Mouse (Mus musculus): ENCODE results near the gene Gmds.

The Gmds gene

DNA sequence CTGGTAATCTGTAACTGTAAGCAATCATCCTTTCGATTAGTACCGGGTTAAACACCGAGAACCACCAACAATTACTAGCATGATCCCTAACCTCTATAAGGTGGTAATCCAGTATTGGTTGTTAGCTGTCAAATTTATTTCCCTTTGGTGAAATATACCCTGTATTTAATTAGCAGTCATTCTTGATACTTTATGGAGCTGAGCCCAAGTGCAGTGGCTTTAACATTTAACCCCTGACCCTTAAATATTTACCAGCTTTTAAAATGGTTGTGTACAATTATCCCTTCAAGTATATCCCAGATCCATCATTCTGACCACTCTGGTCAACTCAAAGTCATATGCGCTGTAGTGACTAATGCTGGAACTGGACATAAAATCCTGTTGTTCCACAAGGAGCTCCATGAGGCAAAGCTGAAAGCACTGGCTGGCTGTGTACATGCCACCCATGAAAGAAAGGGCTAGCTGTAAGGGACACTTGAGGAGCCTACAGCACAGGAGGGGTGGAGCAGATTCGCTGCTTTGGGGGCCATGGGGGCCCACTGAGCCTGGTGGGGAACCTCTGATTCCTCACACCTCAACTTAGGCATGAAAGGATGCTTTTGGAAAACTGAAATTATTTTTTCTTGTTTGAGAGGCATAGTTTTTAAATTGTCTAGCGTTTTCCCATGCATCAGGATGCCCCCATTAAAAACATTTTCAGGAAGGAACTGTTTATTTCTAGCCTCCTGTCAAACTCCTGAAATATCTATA is 312.1 kb downstream of the Gmds start:
- no peak for DNase-seq

DNA sequence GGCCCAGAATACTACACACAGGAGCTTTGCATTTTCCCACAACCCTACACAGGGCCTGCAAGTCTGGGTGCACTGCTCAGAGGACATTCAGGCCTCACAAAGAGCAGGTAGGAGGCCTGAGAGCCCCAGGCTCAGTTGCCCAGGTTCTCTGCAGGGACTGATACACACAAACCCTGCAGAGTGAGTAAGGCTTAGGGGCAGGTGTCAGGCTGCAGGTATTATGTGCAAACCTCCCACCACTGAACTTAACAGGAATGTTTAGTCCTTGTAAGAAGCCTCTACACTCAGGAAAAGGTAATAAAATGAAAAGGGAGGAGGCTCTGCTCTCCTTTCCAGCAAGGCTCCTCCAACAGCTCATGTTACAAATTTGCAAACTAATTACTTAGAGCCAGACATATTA is 313.7 kb downstream of the Gmds start:
- no peak for DNase-seq

DNA sequence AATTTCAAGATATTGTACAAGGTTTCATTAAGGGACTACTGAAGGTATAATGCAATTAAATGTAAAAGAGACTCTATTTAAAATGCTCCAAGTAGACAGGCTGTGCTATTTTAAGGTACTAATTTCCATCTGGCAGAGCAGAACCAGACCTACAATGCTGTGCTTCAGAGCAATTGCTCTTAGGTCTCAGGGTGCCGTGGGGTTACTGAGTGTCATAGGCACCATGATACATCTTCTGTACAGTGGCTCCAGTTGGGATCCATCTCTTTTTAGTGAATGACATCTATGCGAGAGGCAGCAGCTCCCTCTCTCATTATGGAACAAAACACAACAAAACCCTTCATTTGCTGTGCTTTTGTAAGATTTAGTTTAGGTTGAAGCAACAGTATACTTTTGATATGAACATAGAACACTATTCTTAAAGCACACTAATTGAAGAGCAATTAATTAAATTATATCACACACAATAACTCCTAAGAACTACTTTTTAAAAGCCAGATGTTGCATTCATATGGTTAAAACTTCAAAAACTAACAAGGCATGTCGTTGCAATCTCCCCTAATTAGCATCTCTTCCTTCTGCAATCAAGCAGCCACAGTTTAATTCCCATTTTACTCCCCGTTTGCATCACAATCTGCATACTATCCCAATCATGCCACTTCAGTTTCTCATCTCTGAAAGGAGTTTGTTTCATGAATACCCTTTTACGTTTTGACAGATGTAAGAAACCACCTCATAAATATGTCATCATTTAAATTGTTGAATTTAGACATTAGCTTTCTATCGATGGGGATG is 317.9 kb downstream of the Gmds start:
- no peak for DNase-seq

DNA sequence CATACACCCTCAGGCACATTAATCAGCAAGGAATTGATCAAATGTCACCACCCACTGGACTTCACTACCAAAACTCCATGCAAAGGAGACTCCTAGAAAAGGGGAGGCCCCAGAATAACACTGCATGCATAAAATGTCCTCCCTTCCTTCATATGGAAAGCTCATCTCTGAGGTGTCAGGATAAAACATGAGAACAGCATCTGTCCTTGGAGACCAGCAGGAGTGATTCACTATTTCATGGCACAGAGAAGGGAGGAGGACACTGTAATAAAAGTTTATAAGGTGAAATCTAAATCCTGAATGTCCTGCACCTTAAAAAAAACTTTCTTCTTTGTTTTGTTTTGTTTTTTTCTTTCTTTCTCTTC is 319.3 kb downstream of the Gmds start:
- no peak for DNase-seq

DNA sequence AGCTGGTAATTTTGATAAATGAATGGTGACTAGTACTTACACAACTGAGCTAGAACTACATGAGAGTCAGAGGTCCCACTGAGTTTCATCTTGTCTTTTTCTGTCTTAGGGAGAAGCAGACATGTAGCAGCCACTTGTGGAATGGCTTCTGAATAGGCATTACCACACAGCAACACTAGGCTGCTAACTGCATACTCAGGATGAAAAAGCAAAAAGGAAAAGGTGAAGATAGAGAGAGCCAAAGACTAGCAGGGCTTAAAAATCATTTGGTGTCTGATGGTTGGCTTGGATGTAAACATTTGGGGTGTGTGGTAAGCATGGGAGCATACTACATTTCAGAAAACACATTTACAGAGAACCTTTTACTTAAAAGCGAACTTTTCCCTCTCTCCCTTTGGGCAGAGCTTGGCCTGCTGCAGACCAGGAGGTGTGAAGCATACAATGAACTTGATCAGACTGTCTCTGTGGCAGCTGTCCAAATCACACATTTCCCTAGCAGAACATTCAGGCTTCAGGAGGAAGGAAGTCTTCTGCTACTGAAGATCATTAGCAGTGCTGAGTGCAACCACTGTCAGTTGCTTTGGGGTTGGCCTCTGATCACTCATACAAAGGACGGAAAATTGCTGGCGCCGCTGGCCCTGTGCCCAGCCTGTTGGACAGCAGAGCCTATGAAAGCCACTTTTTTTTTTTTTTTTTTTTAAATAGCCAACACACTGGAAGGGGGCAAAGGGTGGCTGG is 319.9 kb downstream of the Gmds start:
- peak; percentile 81 for DNase-seq

DNA sequence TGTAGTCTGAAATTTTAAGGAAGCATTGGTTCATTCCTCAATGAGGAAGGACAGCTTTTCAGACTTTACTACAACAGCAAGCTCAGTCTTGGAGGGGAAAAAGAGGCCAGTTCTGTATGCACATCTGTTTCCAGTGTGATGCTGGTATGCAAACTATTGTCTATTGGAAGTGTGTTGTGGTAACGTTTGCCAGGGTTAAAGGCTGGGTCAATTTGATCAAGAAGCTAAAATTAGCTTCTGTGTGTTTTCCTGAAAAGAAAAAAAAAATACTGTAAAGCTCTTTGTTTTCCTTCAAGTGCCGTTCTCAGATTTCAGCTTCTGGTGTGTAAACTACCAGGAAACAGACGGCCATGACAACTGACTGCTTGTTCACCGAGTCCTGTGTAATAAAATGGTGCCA is 329.7 kb downstream of the Gmds start:
- DNase-seq = peak; percentile 14

DNA sequence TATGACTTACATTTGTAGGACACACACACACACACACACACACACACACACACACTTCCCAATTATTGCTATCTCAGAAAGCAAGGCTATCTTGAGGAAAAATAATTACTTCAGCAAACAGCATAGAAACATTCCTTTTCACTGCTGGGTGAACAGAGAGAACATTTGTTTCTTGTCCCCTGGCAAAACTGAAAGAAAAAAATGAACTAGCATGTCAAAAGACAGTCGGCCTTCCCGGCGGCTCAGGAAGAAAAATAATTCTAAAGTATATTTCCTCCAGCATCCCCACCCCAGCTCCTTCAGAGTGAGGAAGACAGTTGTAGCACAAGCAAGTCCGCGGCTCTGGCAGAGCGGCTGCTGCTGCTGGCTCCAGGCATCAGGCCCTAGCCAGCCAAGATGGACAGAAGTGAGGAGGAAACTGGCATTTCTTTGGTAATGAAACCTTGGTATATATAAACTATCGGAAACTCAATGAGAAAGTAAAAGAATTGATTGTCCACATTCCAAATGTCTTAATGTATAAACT is 330.4 kb downstream of the Gmds start:
- no peak for DNase-seq

DNA sequence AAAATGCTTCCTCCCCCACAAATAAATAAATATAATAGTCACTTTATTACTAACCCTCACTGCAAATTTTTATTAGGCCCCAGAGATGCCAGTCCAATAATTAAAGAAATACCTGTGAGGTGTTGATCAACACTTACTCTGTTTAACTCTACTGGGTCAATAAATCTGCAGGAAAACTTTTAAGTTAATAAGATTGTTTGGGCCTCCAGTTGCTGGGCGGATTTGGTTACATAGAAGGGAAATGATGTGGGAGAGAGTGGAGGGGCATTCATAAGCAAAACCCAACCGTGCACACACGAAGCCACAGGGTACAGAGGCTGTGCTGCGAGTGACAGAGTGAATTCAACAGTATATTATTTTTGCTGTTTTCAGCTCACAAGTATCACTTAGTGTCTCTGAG is 345.1 kb downstream of the Gmds start:
- DNase-seq = no peak

DNA sequence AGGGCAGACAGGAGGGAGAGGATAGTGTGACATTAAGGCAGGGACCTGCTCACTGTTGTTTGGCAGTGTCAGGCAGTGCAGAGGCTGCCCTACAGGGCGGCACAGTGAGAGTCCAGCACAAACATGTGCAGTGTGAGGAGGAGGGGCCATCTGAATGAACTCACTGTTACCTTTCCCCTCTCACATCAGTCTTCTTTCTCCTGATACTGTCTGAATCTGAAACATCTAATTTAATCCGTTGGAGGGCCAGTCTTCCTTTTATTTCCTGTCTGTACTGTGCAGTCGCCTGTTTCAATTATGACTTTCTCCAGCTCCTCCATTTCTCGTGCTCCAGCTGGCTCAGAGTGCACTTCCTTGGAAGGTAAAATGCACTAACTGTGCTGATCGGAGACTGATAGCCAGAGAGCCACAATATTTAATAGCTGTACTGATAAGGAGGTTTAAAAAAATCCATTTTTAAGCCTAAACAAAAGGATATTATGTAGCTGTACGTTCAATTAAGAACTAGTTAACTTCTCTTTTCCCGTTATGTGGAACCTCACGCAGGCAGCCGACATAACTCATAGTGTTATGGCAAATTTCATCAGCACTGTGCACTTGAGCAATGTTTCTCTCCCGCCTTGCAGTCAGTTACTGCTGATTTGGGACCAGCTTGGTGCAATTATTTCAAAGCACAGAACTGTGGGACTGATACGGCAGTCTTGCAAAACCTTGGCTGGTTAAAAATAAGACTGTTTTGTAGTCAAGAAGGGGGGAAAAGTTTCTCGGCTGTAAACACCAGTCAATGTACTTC is 345.9 kb downstream of the Gmds start:
- peak; percentile 56 for DNase-seq

DNA sequence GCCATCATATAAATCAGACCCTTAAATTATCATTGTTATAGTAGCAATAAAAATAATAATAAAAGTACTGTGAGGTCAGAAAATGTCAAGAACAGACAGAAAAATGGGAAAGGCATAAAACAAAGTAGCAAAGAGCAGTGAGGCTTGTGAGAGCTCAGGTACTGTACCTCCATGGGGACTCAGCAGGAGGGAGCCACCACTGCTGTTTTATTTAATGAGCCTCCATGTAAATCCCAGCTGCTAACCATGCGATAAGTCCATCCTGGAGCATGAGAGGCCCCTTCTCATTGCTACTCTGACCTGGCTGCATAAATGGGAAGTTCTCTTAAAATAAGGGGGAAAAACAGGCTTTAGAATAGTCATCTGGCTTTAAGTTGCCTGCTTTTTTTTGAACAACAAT is 357.3 kb downstream of the Gmds start:
- no peak for DNase-seq

DNA sequence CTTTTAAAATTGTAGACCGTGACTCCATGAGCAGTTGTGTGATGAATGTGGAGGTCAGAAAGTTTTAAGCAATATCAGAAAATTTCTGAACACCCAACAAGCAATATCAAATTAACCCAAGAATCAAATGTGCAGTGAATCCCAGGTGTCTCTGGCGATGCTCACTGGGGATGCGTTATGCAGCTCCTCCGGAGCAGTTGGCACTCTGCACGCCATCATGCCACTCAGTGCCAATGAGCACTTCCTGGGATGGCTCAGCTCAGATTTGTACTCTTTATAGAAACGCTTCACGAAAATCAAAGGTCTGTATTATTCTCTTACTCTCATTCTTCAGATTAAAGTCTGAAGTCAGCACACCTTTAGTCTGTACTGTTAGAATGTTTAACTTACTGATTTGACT is 360.4 kb downstream of the Gmds start:
- DNase-seq = no peak

DNA sequence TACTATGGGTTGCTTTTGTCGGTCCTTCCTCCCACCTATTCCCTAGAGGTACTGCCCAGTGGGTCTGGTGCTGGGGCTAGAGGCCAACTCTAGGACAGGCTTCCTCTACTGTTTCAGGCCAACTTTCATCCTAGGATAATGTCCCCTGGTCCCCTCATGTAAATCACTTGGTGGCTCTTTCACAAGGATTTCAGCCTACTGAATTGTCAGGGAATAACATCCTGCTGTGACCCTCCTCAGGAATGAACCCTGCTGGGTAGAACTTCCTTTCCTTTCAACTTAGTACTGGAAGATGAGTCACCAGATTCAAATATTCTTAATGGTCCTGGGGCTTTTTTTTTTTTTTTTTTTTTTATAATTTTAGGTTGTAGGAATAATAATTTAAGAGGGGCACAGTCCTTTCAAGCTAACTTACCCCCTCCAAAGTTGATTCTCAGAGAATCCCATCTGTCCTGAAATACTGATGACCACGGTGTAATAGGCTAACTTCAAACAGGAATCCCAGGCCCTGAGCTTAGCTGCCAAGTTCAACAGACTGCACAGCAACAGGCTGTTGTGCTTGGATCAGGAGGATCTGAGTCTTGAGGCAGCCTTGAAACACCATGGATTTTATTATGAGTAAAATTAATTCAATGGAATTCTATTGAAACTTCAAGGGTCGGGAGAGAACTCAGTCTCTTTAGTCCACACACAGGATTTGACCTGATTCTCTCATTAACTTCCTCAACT is 363.6 kb downstream of the Gmds start:
- DNase-seq = no peak

DNA sequence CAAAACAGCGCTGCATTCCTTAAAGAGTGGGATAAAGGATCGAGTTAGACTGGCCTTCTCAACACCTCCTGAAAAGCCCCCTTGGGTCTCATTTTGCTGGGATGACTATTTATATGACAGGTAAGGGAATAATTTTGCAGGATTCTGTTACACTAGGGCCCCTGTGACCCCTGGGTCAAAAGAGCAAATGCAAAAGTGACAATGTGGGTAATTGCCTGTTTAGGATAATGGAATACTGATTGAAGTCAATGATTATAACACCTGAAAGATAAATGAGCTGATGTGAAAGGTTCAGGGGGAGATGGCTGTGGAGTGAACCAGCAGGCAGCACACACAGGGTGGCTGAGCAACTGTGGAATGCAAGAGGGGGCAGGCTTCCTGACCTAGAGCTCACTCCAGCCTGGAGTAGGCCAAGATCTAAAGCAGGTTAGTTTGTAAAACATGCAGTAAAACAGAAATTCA is 367.5 kb downstream of the Gmds start:
- DNase-seq = no peak

DNA sequence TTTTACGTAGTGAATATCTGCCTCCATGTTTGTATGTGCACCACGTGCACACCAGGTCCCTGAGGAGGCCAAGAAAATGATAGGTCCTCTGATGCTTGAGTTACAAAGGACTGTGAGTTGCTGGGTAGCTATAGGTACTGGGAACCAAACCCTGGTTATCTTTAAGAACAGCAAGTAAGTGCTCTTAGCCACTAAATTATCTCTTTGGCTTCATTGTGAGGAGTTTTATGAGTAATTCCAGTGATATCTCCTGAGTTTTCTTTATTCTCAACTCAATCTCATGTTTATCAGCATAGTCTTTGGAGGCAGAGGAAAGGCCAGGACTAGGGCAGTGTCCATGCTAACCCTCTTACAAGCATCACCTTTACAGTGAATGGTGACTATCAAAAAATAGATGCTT is 370.3 kb downstream of the Gmds start:
- DNase-seq = no peak

DNA sequence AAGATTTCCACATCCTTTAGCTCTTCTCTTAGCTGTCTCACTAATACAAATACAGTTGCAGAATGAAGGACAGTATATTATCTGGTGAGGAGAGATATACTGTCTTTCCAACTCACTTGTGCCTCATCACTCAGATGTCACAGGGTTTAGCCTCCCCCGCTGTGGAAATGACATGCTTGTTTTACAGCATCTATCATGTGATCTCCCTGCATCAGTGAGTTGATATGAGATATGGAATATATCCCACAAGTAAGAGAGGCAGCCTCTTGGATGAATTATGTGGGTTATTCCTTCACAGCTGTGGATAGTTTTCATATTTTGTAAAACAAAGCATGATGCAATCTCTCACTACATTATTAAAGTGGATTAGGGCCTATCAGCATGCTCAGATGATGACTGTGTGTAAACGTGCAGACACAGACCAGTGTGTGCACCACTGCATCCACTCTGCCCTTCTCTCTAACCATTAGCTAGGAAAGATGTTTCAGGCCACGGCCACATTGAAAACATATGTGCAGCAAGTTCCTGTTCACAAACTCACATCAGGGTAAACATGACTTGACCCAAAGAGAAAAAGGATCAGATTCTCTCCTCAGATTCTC is 371.5 kb downstream of the Gmds start:
- DNase-seq = no peak

DNA sequence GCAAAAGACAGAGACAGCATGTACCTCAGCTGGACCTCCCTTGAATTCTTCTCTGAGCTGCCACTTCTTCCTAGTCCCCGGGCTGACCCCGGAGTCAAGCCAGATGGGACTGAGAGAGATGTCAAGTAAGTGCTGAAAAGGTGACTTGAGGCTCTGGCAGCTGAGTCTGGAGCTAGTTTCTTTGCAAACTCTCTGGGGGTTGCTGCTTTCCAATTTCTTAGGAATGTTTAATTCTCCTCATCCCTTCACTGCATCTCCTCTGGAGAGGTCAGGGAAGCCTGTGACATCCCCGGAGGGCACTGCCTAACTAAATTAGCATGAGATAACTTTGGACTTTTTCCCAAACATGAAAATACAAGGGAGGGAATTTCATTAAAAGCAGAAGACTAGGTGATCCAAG is 378.0 kb downstream of the Gmds start:
- DNase-seq = no peak

DNA sequence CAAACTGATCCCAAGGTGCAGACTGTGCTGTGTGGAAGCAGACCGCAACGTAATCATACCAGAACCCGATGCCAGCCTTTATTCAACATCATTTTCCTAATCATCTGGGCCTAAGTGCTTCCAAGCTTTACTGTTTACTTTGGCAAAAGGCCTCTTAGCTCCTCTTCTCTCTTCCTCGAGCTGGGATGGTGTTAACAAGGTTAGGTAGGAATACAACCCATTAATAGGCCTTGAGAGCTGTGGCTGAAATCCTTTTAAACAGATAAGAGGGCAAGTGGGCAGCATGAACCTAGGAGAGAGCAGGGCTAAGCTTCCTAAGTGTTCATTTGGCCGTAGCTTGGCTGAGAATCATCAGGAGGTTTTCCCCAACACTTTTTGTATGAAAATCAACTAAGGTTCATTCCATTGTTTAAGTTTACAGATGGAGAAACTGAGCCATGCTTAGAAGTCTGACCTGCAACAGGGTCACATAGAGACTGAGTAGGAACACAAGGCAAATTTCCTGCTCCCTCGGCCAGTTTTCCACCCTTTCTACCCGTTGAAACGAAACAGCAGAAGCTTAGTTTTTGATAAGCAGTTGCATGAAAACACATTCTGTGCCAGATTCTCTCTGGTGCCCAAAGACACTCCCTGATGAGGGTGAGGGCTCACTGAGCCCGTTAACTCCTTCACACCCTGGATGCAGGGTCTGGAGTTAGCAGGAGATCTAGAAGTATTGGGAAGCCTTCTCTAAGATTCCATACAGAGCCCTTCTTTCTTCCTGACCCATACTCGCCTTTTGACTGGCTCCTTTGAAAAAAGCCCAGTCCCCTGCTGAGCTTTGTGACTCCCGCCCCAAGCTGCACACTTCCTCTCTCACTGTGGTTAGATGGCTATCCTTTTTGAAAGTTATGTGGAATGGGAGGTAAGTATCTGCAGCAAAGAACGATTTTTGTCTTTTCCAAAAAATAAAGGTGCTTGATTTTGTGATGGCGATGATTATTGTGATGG is 379.9 kb downstream of the Gmds start:
- DNase-seq = peak; percentile 7

DNA sequence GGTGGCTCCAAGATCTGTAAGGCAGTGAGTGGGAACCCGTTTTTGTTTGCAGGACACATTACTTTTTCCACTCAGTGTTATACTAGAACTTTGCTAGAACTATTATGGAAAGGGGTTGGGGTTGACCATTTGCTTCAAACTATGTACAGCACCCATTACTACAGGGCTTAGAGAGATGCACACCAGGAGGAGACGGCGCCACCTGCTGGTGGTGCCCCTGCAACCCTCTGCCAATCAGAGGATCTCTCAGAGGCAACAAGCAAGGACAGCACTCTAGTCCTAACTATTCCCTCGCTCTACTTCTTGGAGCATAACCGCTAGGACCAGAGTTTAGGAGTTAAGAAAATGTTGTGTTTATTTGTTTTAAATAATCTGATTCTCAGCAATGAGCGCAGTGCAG is 382.0 kb downstream of the Gmds start:
- peak; percentile 78 for DNase-seq

DNA sequence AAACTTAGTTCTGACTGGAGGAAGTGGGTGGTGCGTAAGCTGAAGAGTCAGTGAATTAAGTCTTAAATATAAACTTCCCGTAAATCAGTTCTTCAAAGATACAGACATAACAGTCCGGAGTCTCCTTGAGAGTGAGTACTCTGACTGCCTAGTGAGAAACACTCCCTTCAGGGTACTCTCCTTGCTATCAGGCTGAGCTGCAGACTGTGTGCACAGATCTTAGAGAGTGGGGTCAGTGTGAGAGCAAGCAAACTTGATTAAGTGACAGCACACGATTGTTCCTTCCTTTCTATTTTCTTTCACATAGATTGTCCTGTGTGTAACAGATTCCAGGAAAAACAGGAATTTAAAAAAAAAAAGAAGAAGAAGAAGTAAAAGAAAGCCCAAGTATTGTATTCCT is 382.4 kb downstream of the Gmds start:
- no peak for DNase-seq

DNA sequence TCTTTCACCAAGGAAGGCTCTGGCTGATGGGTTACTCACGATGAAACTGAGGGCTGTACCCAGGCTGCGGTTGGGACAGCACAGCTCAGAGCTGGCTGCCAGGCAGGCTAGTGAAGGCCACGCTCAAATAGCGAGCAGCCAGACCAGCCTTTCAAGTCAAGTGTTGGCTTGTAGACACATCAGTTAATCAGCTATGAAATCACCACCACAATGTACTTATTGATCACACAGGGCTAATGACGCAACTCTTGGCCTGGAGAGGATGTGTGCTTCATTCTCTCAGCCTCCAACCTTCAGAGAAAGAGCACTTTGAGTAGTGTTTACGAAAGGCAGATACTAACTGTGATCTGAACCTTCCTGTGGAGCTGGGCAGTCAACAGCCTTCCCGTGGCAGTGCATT is 383.4 kb downstream of the Gmds start:
- DNase-seq = no peak

All from lung, postnatal 36 days (tissue).